Mouse (Mus musculus) kidney, postnatal 0 days (tissue): ENCODE results near the gene Adh7. TPM values are rescaled to one million over a fixed set of nuclear protein-coding genes. Genes with fewer than 3 reads are reported as not detected.

Experiments
- ATAC-seq: fragments of 200-750 bp; cut with Nextera tagmentation; replicated peaks from 2 replicates; pipeline ENCODE4 v1.8.0; 2017; ENCODE audit warnings: low read depth, moderate number of reproducible peaks, moderate TSS enrichment, moderate library complexity; ENCODE audit not compliant: low FRiP score
- DNase-seq: peaks from one replicate; pipeline ENCODE4 v3.0.0-alpha.2; 2016; ENCODE audit warnings: low spot score
- H3K27ac ChIP-seq: fragments of 300-500 bp; sonication (generic); 2 replicates; pipeline ENCODE4 v1.5.1; 2014; ENCODE audit warnings: mild to moderate bottlenecking
- H3K27me3 ChIP-seq: fragments of 300-500 bp; sonication (generic); 2 replicates; pipeline ENCODE4 v1.6.1; 2014; ENCODE audit warnings: low read length, mixed read lengths; ENCODE audit not compliant: insufficient read depth
- H3K36me3 ChIP-seq: fragments of 300-500 bp; sonication (generic); 2 replicates; pipeline ENCODE4 v1.6.1; 2014; ENCODE audit warnings: low read length, mixed read lengths; ENCODE audit not compliant: insufficient read depth
- H3K4me1 ChIP-seq: fragments of 300-500 bp; sonication (generic); replicated peaks from 2 replicates; pipeline ENCODE4 v1.6.1; 2014; ENCODE audit warnings: antibody characterized with exemption, low read length, mixed read lengths; ENCODE audit not compliant: insufficient read depth
- H3K4me2 ChIP-seq: fragments of 300-500 bp; sonication (generic); 2 replicates; pipeline ENCODE4 v1.6.1; 2014; ENCODE audit warnings: mild to moderate bottlenecking, low read length, moderate library complexity, mixed read lengths
- H3K4me3 ChIP-seq: fragments of 300-500 bp; sonication (generic); replicated peaks from 2 replicates; pipeline ENCODE4 v1.5.1; 2014; ENCODE audit warnings: low read depth, low read length
- H3K9ac ChIP-seq: fragments of 300-500 bp; sonication (generic); 2 replicates; pipeline ENCODE4 v1.6.1; 2014; ENCODE audit warnings: low read depth, low read length
- H3K9me3 ChIP-seq: fragments of 300-500 bp; sonication (generic); replicated peaks from 2 replicates; pipeline ENCODE4 v1.6.1; 2016; ENCODE audit warnings: low read length, inconsistent platforms, mixed read lengths
- CTCF ChIP-seq: IDR thresholded peaks from 2 replicates; pipeline ENCODE4 v1.5.1; 2016; ENCODE audit warnings: antibody characterized with exemption, low read depth, mild to moderate bottlenecking, moderate library complexity
- WGBS: fragments of 180-500 bp; shearing (Covaris S2); extraction: QIAGEN DNeasy Blood & Tissue Kit; methylation state at CpG from one replicate; pipeline ENCODE4 v1.1.7; 2014; 5-methylcytosine and 5-hydroxymethylcytosine counted together
- polyA plus RNA-seq: library from polyadenylated mRNA; unstranded; fragments of >200 nt; fragmentation: Nextera tagmentation; extraction: Ambion mirVana; gene quantifications from 2 replicates; pipeline ENCODE4 v1.2.1, GENCODE M21; 2015

The Adh7 gene
- 0.55 and 0.88 TPM in 2 replicates for polyA plus RNA-seq

DNA sequence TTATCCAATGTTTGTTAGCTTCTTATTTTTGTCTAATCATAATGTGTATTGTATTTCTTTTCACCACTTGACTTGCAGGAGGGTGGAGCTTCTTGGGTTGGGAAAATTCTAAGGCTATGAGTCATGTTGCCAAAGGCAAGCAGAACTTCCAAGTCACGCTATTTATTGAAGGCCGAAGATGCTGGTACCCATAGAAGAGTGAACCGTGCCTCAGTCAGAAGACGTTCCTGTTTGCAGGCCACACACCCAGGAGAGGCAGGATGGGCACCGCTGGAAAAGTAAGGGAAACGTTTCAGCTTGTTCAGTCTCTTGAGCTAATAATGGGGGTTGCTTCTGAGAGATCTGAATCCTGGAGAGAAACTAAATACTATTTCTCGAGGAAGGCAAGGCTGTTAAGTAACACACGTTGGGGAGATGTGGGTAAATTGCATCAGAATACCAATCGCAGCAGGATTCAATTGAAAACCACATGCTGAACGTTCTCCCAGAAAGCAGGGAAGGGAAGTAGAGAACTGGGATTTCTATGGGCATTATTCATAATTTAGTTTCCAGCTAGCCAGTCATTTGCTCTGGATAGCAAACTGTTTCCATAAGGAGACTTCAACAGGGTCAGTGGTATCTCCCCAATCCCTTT lies at the start of gene Adh7:
Adh7 (plus strand) TSS at position 130 of the 634 bp plus-strand sequence.
- 79% methylated on average over 10 of the region's 10 CpGs for WGBS
- DNase-seq, result no peak
- Histone ChIP-seq H3K36me3 (no peaks in the 10 kb centered on the region), H3K27me3 (no peaks in the 10 kb centered on the region), H3K9ac (no peak within 1 kb of the TSS), H3K4me3 (no peak within 1 kb of the TSS), H3K4me2 (no peak within 1 kb of the TSS), H3K9me3 (no peaks in the 10 kb centered on the region), H3K27ac (no peak within 1 kb of the TSS), H3K4me1 (no peaks in the 10 kb centered on the region)
- ATAC-seq, result no peak
- no peak for TF ChIP-seq CTCF

GRCm38 (mm10) chr3:138173291-138173690 lies 44.3 kb upstream of the Adh7 start:
- Histone ChIP-seq H3K27me3 (no peaks in the 10 kb centered on the region), H3K4me3 (no peak overlapping the region), H3K4me1 (no peaks in the 10 kb centered on the region), H3K9me3 (no peaks in the 10 kb centered on the region), H3K9ac (no peak overlapping the region), H3K4me2 (no peak overlapping the region), H3K36me3 (no peaks in the 10 kb centered on the region), H3K27ac (no peak overlapping the region)
- no peak for DNase-seq
- ATAC-seq, result no peak
- 72% methylated on average over 10 of the region's 10 CpGs for WGBS
- TF ChIP-seq CTCF, result no peak; the same call in 1 of the 2 replicates

DNA sequence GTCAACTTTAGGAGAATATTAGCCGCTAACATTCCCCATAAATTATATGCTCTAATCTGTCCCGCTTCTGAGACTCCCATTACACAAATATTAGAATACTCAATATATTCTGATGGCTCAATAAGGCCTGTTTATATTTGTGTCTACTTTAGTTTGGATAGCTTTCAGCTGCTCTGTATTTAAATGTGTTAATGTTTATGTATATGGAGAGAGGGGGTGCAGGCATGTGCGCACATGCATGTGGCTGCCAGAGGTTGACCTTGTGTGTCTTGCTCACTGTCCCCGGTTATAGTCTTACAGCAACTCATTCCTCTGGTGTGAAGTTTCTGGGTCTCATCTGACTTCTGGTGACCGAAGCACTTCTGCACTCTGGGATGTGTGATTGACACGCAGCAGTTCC lies 42.0 kb upstream of the Adh7 start:
- Histone ChIP-seq H3K4me3 (no peak overlapping the region), H3K4me2 (no peak overlapping the region), H3K27me3 (no peaks in the 10 kb centered on the region), H3K9ac (no peak overlapping the region), H3K9me3 (no peaks in the 10 kb centered on the region), H3K27ac (no peak overlapping the region), H3K4me1 (no peaks in the 10 kb centered on the region), H3K36me3 (no peaks in the 10 kb centered on the region)
- ATAC-seq (no peak), DNase-seq (peak; percentile 45)
- 46% methylated on average over 6 of the region's 6 CpGs for WGBS
- no peak for TF ChIP-seq CTCF

DNA sequence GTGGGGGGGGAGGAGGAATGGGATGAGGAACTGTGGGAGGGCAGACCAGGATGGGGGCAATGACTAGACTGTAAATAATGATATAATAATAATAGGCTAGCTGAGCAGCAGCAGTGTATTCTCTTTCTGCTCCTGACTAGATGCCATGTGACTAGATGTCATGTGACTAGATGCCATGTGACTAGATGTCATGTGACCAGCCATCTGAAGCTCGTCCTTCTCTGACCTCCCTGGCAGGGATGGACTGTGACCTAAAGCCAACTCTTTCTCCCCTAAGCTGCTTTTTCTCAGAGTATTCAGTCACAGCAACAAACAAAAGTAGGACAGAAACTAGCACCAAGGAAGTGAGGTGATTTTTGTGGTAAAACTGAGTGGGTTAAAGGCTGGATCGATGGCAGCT lies 35.5 kb upstream of the Adh7 start:
- no peak for TF ChIP-seq CTCF
- no peak for ATAC-seq
- no peak for DNase-seq
- no peak overlapping the region for H3K4me2 ChIP-seq
- WGBS, result 77% methylated on average over 2 of the region's 2 CpGs
- no peaks in the 10 kb centered on the region for H3K36me3 ChIP-seq
- H3K4me1 ChIP-seq, result no peaks in the 10 kb centered on the region
- H3K9ac ChIP-seq, result no peak overlapping the region
- H3K27ac ChIP-seq, result no peak overlapping the region
- no peak overlapping the region for H3K4me3 ChIP-seq
- no peaks in the 10 kb centered on the region for H3K27me3 ChIP-seq
- H3K9me3 ChIP-seq, result no peaks in the 10 kb centered on the region

- Histone ChIP-seq H3K4me1 (no peaks in the 10 kb centered on the region), H3K4me3 (no peak overlapping the region), H3K4me2 (no peak overlapping the region), H3K36me3 (no peaks in the 10 kb centered on the region), H3K9me3 (no peaks in the 10 kb centered on the region), H3K9ac (no peak overlapping the region), H3K27me3 (no peaks in the 10 kb centered on the region), H3K27ac (no peak overlapping the region)
- DNase-seq, result no peak
- 85% methylated on average over 7 of the region's 7 CpGs for WGBS
- ATAC-seq, result no peak
- TF ChIP-seq CTCF, result no peak
These were observed 34.2 kb upstream of the Adh7 start for GRCm38 (mm10) chr3:138183371-138183770.

- Histone ChIP-seq H3K27me3 (no peaks in the 10 kb centered on the region), H3K36me3 (no peaks in the 10 kb centered on the region), H3K9me3 (no peaks in the 10 kb centered on the region), H3K27ac (no peak overlapping the region), H3K4me1 (no peaks in the 10 kb centered on the region), H3K9ac (no peak overlapping the region), H3K4me3 (no peak overlapping the region), H3K4me2 (no peak overlapping the region)
- WGBS, result 46% methylated on average over 4 of the region's 4 CpGs
- ATAC-seq (no peak), DNase-seq (peak; percentile 22)
- no peak for TF ChIP-seq CTCF
These were observed 32.3 kb upstream of the Adh7 start for GRCm38 (mm10) chr3:138185290-138185689.
